Mouse (Mus musculus): ENCODE results near the gene Fam117a.

GRCm38 (mm10) chr11:95324181-95324580 is 12.6 kb upstream of the Fam117a start:
- TF ChIP-seq CTCF (IDR thresholded peaks at IDR 0.05; ENCODE audit: low read depth, low read length) (no peak), GATA1 (IDR thresholded peaks at IDR 0.05; ENCODE audit: borderline replicate concordance, low read length) (no peak), TAL1 (conservative IDR thresholded peaks at IDR 0.05; ENCODE audit: low read depth, low read length) (no peak), POLR2AphosphoS5 (IDR thresholded peaks at IDR 0.05; ENCODE audit: insufficient replicate concordance, low read depth, low read length) (no peak)

Data from G1E (cell line).